ENCODE assay signal across 9 mouse cellular contexts in genomic region chr15:74075903-74076721, GRCm38 (mm10).
DNase-seq lines count a peak whose midpoint lies in the region; ATAC-seq and TF ChIP-seq lines count a peak whose summit lies in the region.
"Had no signal": no experiment of that assay in that cellular context is flagged by ENCODE, and none has a peak within 500 bp of the region (broad histone marks: within the 10 kb centered on the region; RNA-seq: fewer than 3 reads in every experiment).

No protein-coding gene starts in this region.

- H3K4me2 ChIP-seq in forebrain, embryonic 13.5 days = peak overlapping the region; percentile 13
- H3K4me2 ChIP-seq: embryonic facial prominence, embryonic 12.5 days had no signal

- peak; percentile 78 for ATAC-seq in forebrain, embryonic 13.5 days

- peak; percentile 26 to 31 for DNase-seq in B cell, adult 2 months
- peak; percentile 93 for DNase-seq in adrenal gland, postnatal 14 days
- DNase-seq in heart, postnatal 25 days (ENCODE audit: low spot score) = peak; percentile 26
- peak; percentile 22 for DNase-seq in large intestine, adult 2 months (ENCODE audit: low read depth, low spot score)
- peak; percentile 40 for DNase-seq in lung, adult 2 months
- peak; percentile 70 for DNase-seq in ovary, postnatal 10 days (ENCODE audit: low spot score)
- DNase-seq in urinary bladder, adult 2 months (ENCODE audit: low spot score) = peak; percentile 55

- H3K9me3 ChIP-seq in forebrain, embryonic 13.5 days (replicated peaks) = no peaks in the 10 kb centered on the region
- H3K9me3 ChIP-seq: embryonic facial prominence, embryonic 12.5 days had no signal

- peaks cover 15% of the 10 kb centered on the region; the same call in 1 of the 2 replicates for H3K4me1 ChIP-seq in forebrain, embryonic 13.5 days
- H3K4me1 ChIP-seq in lung, adult 2 months (ENCODE audit: control insufficient read depth, insufficient read depth, low read length) = no peaks in the 10 kb centered on the region
- H3K4me1 ChIP-seq: embryonic facial prominence, embryonic 12.5 days had no signal

- no peak for TF ChIP-seq POLR2A in lung, adult 2 months (IDR thresholded peaks at IDR 0.05; ENCODE audit: borderline replicate concordance, extremely low read depth, low read depth, low read length)

- intact Hi-C loops in heart, postnatal 25 days (cut with DNase I) = no loop called here

- no peak for TF ChIP-seq CTCF in lung, adult 2 months (IDR thresholded peaks at IDR 0.05; ENCODE audit: insufficient read depth, low read length)

- WGBS in forebrain, embryonic 13.5 days = 32% methylated on average over 16 of the region's 16 CpGs
- 50% methylated on average over 16 of the region's 16 CpGs for WGBS in large intestine, adult 2 months
- WGBS in lung, adult 2 months = 53% methylated on average over 16 of the region's 16 CpGs

- H3K36me3 ChIP-seq in forebrain, embryonic 13.5 days (ENCODE audit: poor library complexity, severe bottlenecking) = no peaks in the 10 kb centered on the region
- H3K36me3 ChIP-seq: embryonic facial prominence, embryonic 12.5 days had no signal

- no peaks in the 10 kb centered on the region for H3K27me3 ChIP-seq in forebrain, embryonic 13.5 days
- H3K27me3 ChIP-seq: embryonic facial prominence, embryonic 12.5 days had no signal

- peak overlapping the region; percentile 45 for H3K27ac ChIP-seq in forebrain, embryonic 13.5 days
- H3K27ac ChIP-seq: embryonic facial prominence, embryonic 12.5 days had no signal

- H3K4me3 ChIP-seq in forebrain, embryonic 13.5 days = no peak overlapping the region
- no peak overlapping the region for H3K4me3 ChIP-seq in lung, adult 2 months (replicated peaks; ENCODE audit: extremely low read depth, low read depth, low read length)
- H3K4me3 ChIP-seq: embryonic facial prominence, embryonic 12.5 days had no signal

- H3K9ac ChIP-seq in forebrain, embryonic 13.5 days = no peak overlapping the region
- H3K9ac ChIP-seq: embryonic facial prominence, embryonic 12.5 days had no signal

Comparison
In these comparisons a context has a peak if more than half of its experiments do, and no peak if none do; other contexts are left out.
1. DNase-seq: peak in every context shown above with its lines; median percentile 93 in adrenal gland, postnatal 14 days; 70 in ovary, postnatal 10 days; 55 in urinary bladder, adult 2 months; 40 in lung, adult 2 months; 28 in B cell, adult 2 months; 26 in heart, postnatal 25 days; 22 in large intestine, adult 2 months.